Mouse (Mus musculus): ENCODE data around the gene Ly6g6c. TPM values are rescaled to one million over a fixed set of nuclear protein-coding genes. Genes with fewer than 3 reads are reported as not detected.

Ly6g6c gene
- polyA plus RNA-seq, 1 experiment from 2014 or later: 19.3 TPM

Other genes starting within 250 kb of the Ly6g6c start
- gene Stk19, start 228.4 kb upstream of the Ly6g6c start, polyA plus RNA-seq (2014; fragmentation: Illumina TruSeq; extraction: RNeasy Lipid Tissue Mini Kit (QIAGEN cat#74804); ENCODE audit: low read depth, low replicate concordance): 8.2 TPM
- gene Dxo, start 228.4 kb upstream of the Ly6g6c start, polyA plus RNA-seq (2014; fragmentation: Illumina TruSeq; extraction: RNeasy Lipid Tissue Mini Kit (QIAGEN cat#74804); ENCODE audit: low read depth, low replicate concordance): 5.8 TPM
- gene Skiv2l, start 215.2 kb upstream of the Ly6g6c start, polyA plus RNA-seq (2014; fragmentation: Illumina TruSeq; extraction: RNeasy Lipid Tissue Mini Kit (QIAGEN cat#74804); ENCODE audit: low read depth, low replicate concordance): 7.9 TPM
- gene Nelfe, start 215.0 kb upstream of the Ly6g6c start, polyA plus RNA-seq (2014; fragmentation: Illumina TruSeq; extraction: RNeasy Lipid Tissue Mini Kit (QIAGEN cat#74804); ENCODE audit: low read depth, low replicate concordance): 10.0 TPM
- 0.43 TPM for gene Cfb, start 202.9 kb upstream of the Ly6g6c start, polyA plus RNA-seq (2014; fragmentation: Illumina TruSeq; extraction: RNeasy Lipid Tissue Mini Kit (QIAGEN cat#74804); ENCODE audit: low read depth, low replicate concordance)
- 0.18 TPM for gene Zbtb12, start 185.9 kb upstream of the Ly6g6c start, polyA plus RNA-seq (2014; fragmentation: Illumina TruSeq; extraction: RNeasy Lipid Tissue Mini Kit (QIAGEN cat#74804); ENCODE audit: low read depth, low replicate concordance)
- gene Gm20547, start 183.3 kb upstream of the Ly6g6c start, polyA plus RNA-seq (2014; fragmentation: Illumina TruSeq; extraction: RNeasy Lipid Tissue Mini Kit (QIAGEN cat#74804); ENCODE audit: low read depth, low replicate concordance): 0.08 TPM
- gene C2, start 167.1 kb upstream of the Ly6g6c start, polyA plus RNA-seq (2014; fragmentation: Illumina TruSeq; extraction: RNeasy Lipid Tissue Mini Kit (QIAGEN cat#74804); ENCODE audit: low read depth, low replicate concordance): 6.5 TPM
- 25.4 TPM for gene Ehmt2, start 166.9 kb upstream of the Ly6g6c start, polyA plus RNA-seq (2014; fragmentation: Illumina TruSeq; extraction: RNeasy Lipid Tissue Mini Kit (QIAGEN cat#74804); ENCODE audit: low read depth, low replicate concordance)
- not detected for gene Slc44a4, start 150.9 kb upstream of the Ly6g6c start, polyA plus RNA-seq (2014; fragmentation: Illumina TruSeq; extraction: RNeasy Lipid Tissue Mini Kit (QIAGEN cat#74804); ENCODE audit: low read depth, low replicate concordance)
- 0.41 TPM for gene Neu1, start 134.1 kb upstream of the Ly6g6c start, polyA plus RNA-seq (2014; fragmentation: Illumina TruSeq; extraction: RNeasy Lipid Tissue Mini Kit (QIAGEN cat#74804); ENCODE audit: low read depth, low replicate concordance)
- gene Hspa1b, start 106.2 kb upstream of the Ly6g6c start, polyA plus RNA-seq (2014; fragmentation: Illumina TruSeq; extraction: RNeasy Lipid Tissue Mini Kit (QIAGEN cat#74804); ENCODE audit: low read depth, low replicate concordance): 0.56 TPM
- not detected for gene Gm20481, start 95.5 kb upstream of the Ly6g6c start, polyA plus RNA-seq (2014; fragmentation: Illumina TruSeq; extraction: RNeasy Lipid Tissue Mini Kit (QIAGEN cat#74804); ENCODE audit: low read depth, low replicate concordance)
- 0.57 TPM for gene Hspa1a, start 93.2 kb upstream of the Ly6g6c start, polyA plus RNA-seq (2014; fragmentation: Illumina TruSeq; extraction: RNeasy Lipid Tissue Mini Kit (QIAGEN cat#74804); ENCODE audit: low read depth, low replicate concordance)
- 215 TPM for gene Hspa1l, start 92.7 kb upstream of the Ly6g6c start, polyA plus RNA-seq (2014; fragmentation: Illumina TruSeq; extraction: RNeasy Lipid Tissue Mini Kit (QIAGEN cat#74804); ENCODE audit: low read depth, low replicate concordance)
- 115 TPM for gene Lsm2, start 83.5 kb upstream of the Ly6g6c start, polyA plus RNA-seq (2014; fragmentation: Illumina TruSeq; extraction: RNeasy Lipid Tissue Mini Kit (QIAGEN cat#74804); ENCODE audit: low read depth, low replicate concordance)
- gene Vars, start 64.4 kb upstream of the Ly6g6c start, polyA plus RNA-seq (2014; fragmentation: Illumina TruSeq; extraction: RNeasy Lipid Tissue Mini Kit (QIAGEN cat#74804); ENCODE audit: low read depth, low replicate concordance): 53.6 TPM
- 0.15 TPM for gene Vwa7, start 48.8 kb upstream of the Ly6g6c start, polyA plus RNA-seq (2014; fragmentation: Illumina TruSeq; extraction: RNeasy Lipid Tissue Mini Kit (QIAGEN cat#74804); ENCODE audit: low read depth, low replicate concordance)
- not detected for gene Sapcd1, start 37.4 kb upstream of the Ly6g6c start, polyA plus RNA-seq (2014; fragmentation: Illumina TruSeq; extraction: RNeasy Lipid Tissue Mini Kit (QIAGEN cat#74804); ENCODE audit: low read depth, low replicate concordance)
- 8.7 TPM for gene Msh5, start 18.6 kb upstream of the Ly6g6c start, polyA plus RNA-seq (2014; fragmentation: Illumina TruSeq; extraction: RNeasy Lipid Tissue Mini Kit (QIAGEN cat#74804); ENCODE audit: low read depth, low replicate concordance)
- 10.5 TPM for gene Clic1, start 15.4 kb upstream of the Ly6g6c start, polyA plus RNA-seq (2014; fragmentation: Illumina TruSeq; extraction: RNeasy Lipid Tissue Mini Kit (QIAGEN cat#74804); ENCODE audit: low read depth, low replicate concordance)
- 0.56 TPM for gene Ddah2, start 6.4 kb upstream of the Ly6g6c start, polyA plus RNA-seq (2014; fragmentation: Illumina TruSeq; extraction: RNeasy Lipid Tissue Mini Kit (QIAGEN cat#74804); ENCODE audit: low read depth, low replicate concordance)
- gene Mpig6b, start 796 bp downstream of the Ly6g6c start, polyA plus RNA-seq (2014; fragmentation: Illumina TruSeq; extraction: RNeasy Lipid Tissue Mini Kit (QIAGEN cat#74804); ENCODE audit: low read depth, low replicate concordance): 1.5 TPM
- not detected for gene Ly6g6e, start 11.5 kb downstream of the Ly6g6c start, polyA plus RNA-seq (2014; fragmentation: Illumina TruSeq; extraction: RNeasy Lipid Tissue Mini Kit (QIAGEN cat#74804); ENCODE audit: low read depth, low replicate concordance)
- gene Ly6g6d, start 12.7 kb downstream of the Ly6g6c start, polyA plus RNA-seq (2014; fragmentation: Illumina TruSeq; extraction: RNeasy Lipid Tissue Mini Kit (QIAGEN cat#74804); ENCODE audit: low read depth, low replicate concordance): not detected
- gene Ly6g6f, start 20.2 kb downstream of the Ly6g6c start, polyA plus RNA-seq (2014; fragmentation: Illumina TruSeq; extraction: RNeasy Lipid Tissue Mini Kit (QIAGEN cat#74804); ENCODE audit: low read depth, low replicate concordance): not detected
- 8.2 TPM for gene Abhd16a, start 23.9 kb downstream of the Ly6g6c start, polyA plus RNA-seq (2014; fragmentation: Illumina TruSeq; extraction: RNeasy Lipid Tissue Mini Kit (QIAGEN cat#74804); ENCODE audit: low read depth, low replicate concordance)
- not detected for gene Ly6g5c, start 42.9 kb downstream of the Ly6g6c start, polyA plus RNA-seq (2014; fragmentation: Illumina TruSeq; extraction: RNeasy Lipid Tissue Mini Kit (QIAGEN cat#74804); ENCODE audit: low read depth, low replicate concordance)
- gene Ly6g5b, start 50.0 kb downstream of the Ly6g6c start, polyA plus RNA-seq (2014; fragmentation: Illumina TruSeq; extraction: RNeasy Lipid Tissue Mini Kit (QIAGEN cat#74804); ENCODE audit: low read depth, low replicate concordance): not detected
- gene Gpank1, start 56.1 kb downstream of the Ly6g6c start, polyA plus RNA-seq (2014; fragmentation: Illumina TruSeq; extraction: RNeasy Lipid Tissue Mini Kit (QIAGEN cat#74804); ENCODE audit: low read depth, low replicate concordance): 8.7 TPM
- 948 TPM for gene Csnk2b, start 56.7 kb downstream of the Ly6g6c start, polyA plus RNA-seq (2014; fragmentation: Illumina TruSeq; extraction: RNeasy Lipid Tissue Mini Kit (QIAGEN cat#74804); ENCODE audit: low read depth, low replicate concordance)
- gene D17H6S53E, start 61.0 kb downstream of the Ly6g6c start, polyA plus RNA-seq (2014; fragmentation: Illumina TruSeq; extraction: RNeasy Lipid Tissue Mini Kit (QIAGEN cat#74804); ENCODE audit: low read depth, low replicate concordance): 0.28 TPM
- not detected for gene Apom, start 66.7 kb downstream of the Ly6g6c start, polyA plus RNA-seq (2014; fragmentation: Illumina TruSeq; extraction: RNeasy Lipid Tissue Mini Kit (QIAGEN cat#74804); ENCODE audit: low read depth, low replicate concordance)
- gene Bag6, start 69.8 kb downstream of the Ly6g6c start, polyA plus RNA-seq (2014; fragmentation: Illumina TruSeq; extraction: RNeasy Lipid Tissue Mini Kit (QIAGEN cat#74804); ENCODE audit: low read depth, low replicate concordance): 44.2 TPM
- 14.1 TPM for gene Prrc2a, start 99.5 kb downstream of the Ly6g6c start, polyA plus RNA-seq (2014; fragmentation: Illumina TruSeq; extraction: RNeasy Lipid Tissue Mini Kit (QIAGEN cat#74804); ENCODE audit: low read depth, low replicate concordance)
- gene Aif1, start 110.7 kb downstream of the Ly6g6c start, polyA plus RNA-seq (2014; fragmentation: Illumina TruSeq; extraction: RNeasy Lipid Tissue Mini Kit (QIAGEN cat#74804); ENCODE audit: low read depth, low replicate concordance): 379 TPM
- gene Lst1, start 123.1 kb downstream of the Ly6g6c start, polyA plus RNA-seq (2014; fragmentation: Illumina TruSeq; extraction: RNeasy Lipid Tissue Mini Kit (QIAGEN cat#74804); ENCODE audit: low read depth, low replicate concordance): not detected
- not detected for gene Ltb, start 129.1 kb downstream of the Ly6g6c start, polyA plus RNA-seq (2014; fragmentation: Illumina TruSeq; extraction: RNeasy Lipid Tissue Mini Kit (QIAGEN cat#74804); ENCODE audit: low read depth, low replicate concordance)
- gene Tnf, start 136.6 kb downstream of the Ly6g6c start, polyA plus RNA-seq (2014; fragmentation: Illumina TruSeq; extraction: RNeasy Lipid Tissue Mini Kit (QIAGEN cat#74804); ENCODE audit: low read depth, low replicate concordance): not detected
- gene Lta, start 140.0 kb downstream of the Ly6g6c start, polyA plus RNA-seq (2014; fragmentation: Illumina TruSeq; extraction: RNeasy Lipid Tissue Mini Kit (QIAGEN cat#74804); ENCODE audit: low read depth, low replicate concordance): not detected
- gene Gm16181, start 155.4 kb downstream of the Ly6g6c start, polyA plus RNA-seq (2014; fragmentation: Illumina TruSeq; extraction: RNeasy Lipid Tissue Mini Kit (QIAGEN cat#74804); ENCODE audit: low read depth, low replicate concordance): not detected
- 10.2 TPM for gene Atp6v1g2, start 168.3 kb downstream of the Ly6g6c start, polyA plus RNA-seq (2014; fragmentation: Illumina TruSeq; extraction: RNeasy Lipid Tissue Mini Kit (QIAGEN cat#74804); ENCODE audit: low read depth, low replicate concordance)
- 0.56 TPM for gene Nfkbil1, start 170.4 kb downstream of the Ly6g6c start, polyA plus RNA-seq (2014; fragmentation: Illumina TruSeq; extraction: RNeasy Lipid Tissue Mini Kit (QIAGEN cat#74804); ENCODE audit: low read depth, low replicate concordance)
- 7.1 TPM for gene Ddx39b, start 176.4 kb downstream of the Ly6g6c start, polyA plus RNA-seq (2014; fragmentation: Illumina TruSeq; extraction: RNeasy Lipid Tissue Mini Kit (QIAGEN cat#74804); ENCODE audit: low read depth, low replicate concordance)
- 2.8 TPM for gene H2-D1, start 197.3 kb downstream of the Ly6g6c start, polyA plus RNA-seq (2014; fragmentation: Illumina TruSeq; extraction: RNeasy Lipid Tissue Mini Kit (QIAGEN cat#74804); ENCODE audit: low read depth, low replicate concordance)